Mouse (Mus musculus): ENCODE measurements at regions not wholly inside any gene's neighbourhood (a gene's known extent, or its start where the extent isn't known, plus 50 kb on each side); places are given as distances from the start of the nearest gene placed in this dataset.

GRCm38 (mm10) chr3:52800673-52801072 lies 216.4 kb downstream of the Cog6 start:
- TF ChIP-seq CTCF (conservative IDR thresholded peaks at IDR 0.05; ENCODE audit: low read length) (no peak), NANOG (IDR thresholded peaks at IDR 0.05; ENCODE audit: borderline replicate concordance, low read length) (no peak)
